Mouse (Mus musculus) cortical plate, adult 2 months (tissue): ENCODE data around the gene St6galnac6.

Experiments used
- CTCF ChIP-seq: fragments of 200-500 bp; IDR thresholded peaks from 2 replicates; pipeline ENCODE4 v1.5.1; 2011; ENCODE audit warnings: mild to moderate bottlenecking, control low read depth, low read length; ENCODE audit not compliant: insufficient read depth; ENCODE audit errors: extremely low read depth
- POLR2A ChIP-seq: fragments of 200-500 bp; IDR thresholded peaks from 2 replicates; pipeline ENCODE4 v1.6.1; 2011; ENCODE audit warnings: mild to moderate bottlenecking, low read length, control low read depth; ENCODE audit not compliant: insufficient read depth; ENCODE audit errors: extremely low read depth

- TF ChIP-seq CTCF (no peak), POLR2A (no peak)
Measured at GRCm38 (mm10) chr2:32633660-32634059, 34.2 kb downstream of the St6galnac6 start.
